Mouse (Mus musculus): ENCODE results near the gene Ect2. TPM values are rescaled to one million over a fixed set of nuclear protein-coding genes. Genes with fewer than 3 reads are reported as not detected.

Ect2 gene
- polyA plus RNA-seq, 1 experiment from 2014 or later, result 48.1 TPM

GRCm38 (mm10) chr3:27055471-27055870 lies 98.2 kb downstream of the Ect2 start:
- H3K27ac ChIP-seq, result no peak overlapping the region
- no peaks in the 10 kb centered on the region for H3K27me3 ChIP-seq
- no peak overlapping the region for H3K9ac ChIP-seq
- no peak overlapping the region for H3K4me3 ChIP-seq
- H3K9me3 ChIP-seq (replicated peaks), result no peaks in the 10 kb centered on the region
- 91% methylated on average over 3 of the region's 3 CpGs for WGBS
- H3K4me1 ChIP-seq, result peaks cover 3% of the 10 kb centered on the region; the same call in 1 of the 2 replicates
- H3K4me2 ChIP-seq (replicated peaks), result no peak overlapping the region
- no peak for ATAC-seq (ENCODE audit: low FRiP score)
- H3K36me3 ChIP-seq, result no peaks in the 10 kb centered on the region

GRCm38 (mm10) chr3:27054766-27055165 lies 98.9 kb downstream of the Ect2 start:
- no peak for ATAC-seq (ENCODE audit: low FRiP score)
- Histone ChIP-seq H3K4me2 (replicated peaks) (no peak overlapping the region), H3K36me3 (no peaks in the 10 kb centered on the region), H3K4me3 (no peak overlapping the region), H3K9ac (no peak overlapping the region), H3K9me3 (replicated peaks) (no peaks in the 10 kb centered on the region), H3K27ac (no peak overlapping the region), H3K27me3 (no peaks in the 10 kb centered on the region), H3K4me1 (no peaks in the 10 kb centered on the region)
- 88% methylated on average over 2 of the region's 2 CpGs for WGBS

Other genes starting within 250 kb of the Ect2 start
- gene Nceh1, start 29.1 kb upstream of the Ect2 start, polyA plus RNA-seq (2016; fragmentation: Nextera tagmentation; extraction: Ambion mirVana), result 5.1 and 5.6 TPM in 2 replicates
- not detected in 2 replicates for gene Tnfsf10, start 163.2 kb upstream of the Ect2 start, polyA plus RNA-seq (2016; fragmentation: Nextera tagmentation; extraction: Ambion mirVana)
- 0.23 and 0.54 TPM in 2 replicates for gene Ghsr, start 217.5 kb upstream of the Ect2 start, polyA plus RNA-seq (2016; fragmentation: Nextera tagmentation; extraction: Ambion mirVana)

Data from hindbrain, embryonic 12.5 days (tissue).